Mouse (Mus musculus) liver, embryonic 14.5 days (tissue): ENCODE measurements around the gene Cntnap2. TPM values are rescaled to one million over a fixed set of nuclear protein-coding genes. Genes with fewer than 3 reads are reported as not detected.
A peak's percentile ranks its signal among the peaks of the same experiment; 100 is the strongest.

Experiments
- ATAC-seq: fragments of 200-750 bp; cut with Nextera tagmentation; 2 replicates; pipeline ENCODE4 v1.8.0; 2017; ENCODE audit warnings: moderate number of reproducible peaks, mild to moderate bottlenecking, moderate library complexity; ENCODE audit not compliant: insufficient read depth
- DNase-seq, 3 experiments: peaks; one replicate each; pipeline ENCODE4 v3.0.0-alpha.2; 2012 to 2013; ENCODE audit warnings: low read depth in 3 of 3, low spot score in 3 of 3
- H3K27ac ChIP-seq: fragments of 300-500 bp; sonication (generic); 2 replicates; pipeline ENCODE4 v1.5.1; 2014; ENCODE audit warnings: moderate library complexity, mild to moderate bottlenecking, control low read depth, inconsistent platforms
- H3K27me3 ChIP-seq: fragments of 300-500 bp; sonication (generic); 2 replicates; pipeline ENCODE4 v1.6.1; 2014; ENCODE audit warnings: mild to moderate bottlenecking, low read length, moderate library complexity; ENCODE audit not compliant: control insufficient read depth, insufficient read depth
- H3K36me3 ChIP-seq: fragments of 300-500 bp; sonication (generic); replicated peaks from 2 replicates; pipeline ENCODE4 v1.6.1; 2014; ENCODE audit warnings: low read depth; ENCODE audit not compliant: control insufficient read depth, insufficient read depth
- H3K4me1 ChIP-seq, 2 experiments: fragments of 200-500 bp in 1 of 2; fragments of 300-500 bp in 1 of 2; sonication (generic) in 1 of 2; replicated peaks; 2 replicates each; pipeline ENCODE4 v1.6.1; 2012 to 2014; ENCODE audit warnings: antibody characterized with exemption in 1 of 2, inconsistent platforms in 1 of 2, low read length in 1 of 2; ENCODE audit not compliant: control insufficient read depth in 2 of 2, insufficient read depth in 2 of 2
- H3K4me2 ChIP-seq: fragments of 300-500 bp; sonication (generic); 2 replicates; pipeline ENCODE4 v1.6.1; 2014; ENCODE audit warnings: low read depth, mild to moderate bottlenecking, control low read depth, moderate library complexity
- H3K4me3 ChIP-seq, 2 experiments: fragments of 200-500 bp in 1 of 2; fragments of 300-500 bp in 1 of 2; sonication (generic) in 1 of 2; 2 replicates each; pipeline ENCODE4 v1.5.1; 2012 to 2014; ENCODE audit warnings: low read depth in 2 of 2, low read length in 2 of 2, mild to moderate bottlenecking in 2 of 2, control low read depth in 1 of 2, inconsistent platforms in 1 of 2, moderate library complexity in 1 of 2; ENCODE audit not compliant: insufficient read depth in 1 of 2
- H3K9ac ChIP-seq: fragments of 300-500 bp; sonication (generic); replicated peaks from 2 replicates; pipeline ENCODE4 v1.6.1; 2014; ENCODE audit warnings: mild to moderate bottlenecking, control low read depth, moderate library complexity
- H3K9me3 ChIP-seq: fragments of 300-500 bp; sonication (generic); 2 replicates; pipeline ENCODE4 v1.6.1; 2016; ENCODE audit warnings: low read length, mixed read lengths; ENCODE audit not compliant: control insufficient read depth
- CTCF ChIP-seq: IDR thresholded peaks from 2 replicates; pipeline ENCODE4 v1.5.1; 2016; ENCODE audit warnings: antibody characterized with exemption, low read depth, control low read depth
- EP300 ChIP-seq: IDR thresholded peaks from 2 replicates; pipeline ENCODE4 v1.6.1; 2016; ENCODE audit warnings: antibody characterized with exemption, low read depth
- WGBS: fragments of 180-500 bp; shearing (Covaris S2); extraction: QIAGEN DNeasy Blood & Tissue Kit; methylation state at CpG from one replicate; pipeline ENCODE4 v1.1.7; 2014; ENCODE audit not compliant: insufficient replicate concordance; 5-methylcytosine and 5-hydroxymethylcytosine counted together
- polyA plus RNA-seq, 2 experiments: library from polyadenylated mRNA; depleted of rRNA in 1 of 2; stranded (reverse) in 1 of 2; unstranded in 1 of 2; fragments of >200 nt; fragmentation: Nextera tagmentation in 1 of 2; extraction: Ambion mirVana in 1 of 2; gene quantifications; 2 replicates each; pipeline versions ENCODE4 v1.2.1 to v1.2.3; 2012 to 2014

The Cntnap2 gene
- polyA plus RNA-seq (2012; rRNA removed) (0.39 and 0.43 TPM in 2 replicates), polyA plus RNA-seq (2014; fragmentation: Nextera tagmentation; extraction: Ambion mirVana) (0.18 and 0.38 TPM in 2 replicates)

- WGBS, result 10% methylated on average over 7 of the region's 8 CpGs
- no peak within 1 kb of the TSS for H3K4me2 ChIP-seq
- ATAC-seq, result no peak
Measured at GRCm38 (mm10) chr6:45059091-45059490, at the start of gene Cntnap2. Cntnap2 (plus strand) TSS chr6:45059357.

GRCm38 (mm10) chr6:45026011-45026682 is 33.0 kb upstream of the Cntnap2 start:
- Histone ChIP-seq H3K36me3 (no peaks in the 10 kb centered on the region), H3K4me1 (no peaks in the 10 kb centered on the region), H3K4me3 (no peak overlapping the region), H3K9me3 (no peaks in the 10 kb centered on the region), H3K27me3 (no peaks in the 10 kb centered on the region), H3K9ac (no peak overlapping the region), H3K27ac (no peak overlapping the region), H3K4me2 (no peak overlapping the region)
- WGBS, result 18% methylated on average over 9 of the region's 9 CpGs
- ATAC-seq (no peak), DNase-seq (peak; percentile 2 to 4 (median 4))
- TF ChIP-seq EP300 (no peak), CTCF (peak; percentile 64)

More at GRCm38 (mm10) chr6:45059091-45059490, at the start of gene Cntnap2:
- Histone ChIP-seq H3K4me1 (no peaks in the 10 kb centered on the region), H3K9me3 (no peaks in the 10 kb centered on the region), H3K4me3 (no peak within 1 kb of the TSS), H3K36me3 (no peaks in the 10 kb centered on the region), H3K9ac (no peak within 1 kb of the TSS), H3K27me3 (no peaks in the 10 kb centered on the region), H3K27ac (no peak within 1 kb of the TSS)
- TF ChIP-seq EP300 (no peak), CTCF (no peak)
- DNase-seq, result no peak

GRCm38 (mm10) chr6:45039454-45039853 is 19.7 kb upstream of the Cntnap2 start:
- Histone ChIP-seq H3K36me3 (no peaks in the 10 kb centered on the region), H3K9me3 (no peaks in the 10 kb centered on the region), H3K9ac (no peak overlapping the region), H3K4me1 (no peaks in the 10 kb centered on the region), H3K27ac (no peak overlapping the region), H3K4me3 (no peak overlapping the region), H3K4me2 (no peak overlapping the region), H3K27me3 (no peaks in the 10 kb centered on the region)
- ATAC-seq (no peak), DNase-seq (no peak)
- TF ChIP-seq CTCF (no peak), EP300 (no peak)
- 49% methylated on average over 1 of the region's 1 CpGs for WGBS

GRCm38 (mm10) chr6:45059556-45060471 is 657 bp downstream of the Cntnap2 start:
- Histone ChIP-seq H3K27ac (no peak overlapping the region), H3K36me3 (no peaks in the 10 kb centered on the region), H3K4me1 (no peaks in the 10 kb centered on the region), H3K9me3 (no peaks in the 10 kb centered on the region), H3K9ac (no peak overlapping the region), H3K4me2 (no peak overlapping the region), H3K4me3 (no peak overlapping the region), H3K27me3 (no peaks in the 10 kb centered on the region)
- ATAC-seq (no peak), DNase-seq (no peak)
- 9% methylated on average over 36 of the region's 37 CpGs for WGBS
- TF ChIP-seq CTCF (no peak), EP300 (no peak)

- H3K4me3 ChIP-seq, result no peak overlapping the region
- H3K9ac ChIP-seq, result no peak overlapping the region
- no peaks in the 10 kb centered on the region for H3K4me1 ChIP-seq
- 52% methylated on average over 5 of the region's 5 CpGs for WGBS
- TF ChIP-seq EP300, result no peak
- no peak for TF ChIP-seq CTCF
- H3K36me3 ChIP-seq, result no peaks in the 10 kb centered on the region
- no peak for DNase-seq
- H3K9me3 ChIP-seq, result no peaks in the 10 kb centered on the region
- no peak for ATAC-seq
- H3K4me2 ChIP-seq, result no peak overlapping the region
- no peak overlapping the region for H3K27ac ChIP-seq
- H3K27me3 ChIP-seq, result no peaks in the 10 kb centered on the region
Measured at GRCm38 (mm10) chr6:45062214-45062997, 3.2 kb downstream of the Cntnap2 start.
